Mouse (Mus musculus) monocyte, adult 2 months (primary cell): Measurements from ENCODE around the gene Olfr482.

ENCODE experiments used
- DNase-seq, 2 experiments: peaks; one replicate each; pipeline ENCODE4 v3.0.0; 2022; ENCODE audit warnings: low spot score in 2 of 2, low read depth in 1 of 2

The Olfr482 gene

DNA sequence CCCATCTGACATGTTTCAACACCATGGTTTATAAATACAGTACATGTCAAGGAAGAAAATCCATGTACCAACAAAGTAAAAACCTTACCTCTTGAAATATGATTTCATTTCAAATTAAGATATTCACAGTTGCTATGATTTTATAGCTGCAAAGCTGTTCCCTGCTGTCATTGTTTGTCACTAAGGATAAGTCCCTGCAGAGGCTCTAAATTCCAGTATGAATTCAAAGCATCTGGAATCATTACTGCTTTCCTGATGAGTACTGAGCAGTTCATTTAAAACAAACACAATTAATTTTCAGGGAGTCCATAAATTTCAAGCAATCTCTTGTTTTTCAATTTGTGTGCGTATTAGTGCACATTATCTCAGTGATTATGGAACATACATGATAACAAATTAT is at the start of gene Olfr482:
TSS of gene Olfr482 (minus strand) at position 101 of the 400 bp plus-strand sequence.
- no peak for DNase-seq

DNA sequence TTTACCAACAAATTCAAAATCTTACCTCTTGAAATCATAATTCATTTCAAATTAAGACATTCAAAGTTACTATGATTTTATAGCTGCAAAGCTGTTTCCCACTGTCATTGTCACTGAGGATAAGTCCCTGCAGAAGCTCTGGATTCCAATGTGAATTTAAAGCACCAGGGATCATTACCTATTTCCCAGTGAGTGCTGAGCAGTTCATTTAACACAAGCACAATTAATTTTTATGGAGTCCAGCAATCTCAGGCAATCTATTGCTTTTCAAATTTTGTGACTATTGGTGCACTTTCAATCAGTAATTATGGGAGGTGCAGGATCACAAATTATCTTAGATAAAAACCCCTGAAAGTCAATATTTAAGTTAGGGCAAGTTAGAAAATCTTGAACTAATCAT is 30.0 kb upstream of the Olfr482 start, which contains the start of gene Olfr484:
TSS of gene Olfr484 (minus strand) at position 101 of the 400 bp plus-strand sequence.
- no peak for DNase-seq

- DNase-seq: no peak
Observed at GRCm38 (mm10) chr7:108121416-108121815, 24.0 kb upstream of the Olfr482 start.

GRCm38 (mm10) chr7:108120681-108121080 is 23.3 kb upstream of the Olfr482 start:
- no peak for DNase-seq

GRCm38 (mm10) chr7:108100549-108100948 is 3.2 kb upstream of the Olfr482 start, which contains the start of gene Olfr483:
TSS of gene Olfr483 (plus strand) at chr7:108100849.
- DNase-seq: no peak

- DNase-seq: no peak
Observed at GRCm38 (mm10) chr7:108079555-108079954, 17.8 kb downstream of the Olfr482 start, which contains the start of gene Olfr481. TSS of gene Olfr481 (plus strand) at chr7:108079855.

- DNase-seq: no peak
Observed at GRCm38 (mm10) chr7:108067246-108067645, 30.1 kb downstream of the Olfr482 start, which contains the start of gene Olfr480. TSS of gene Olfr480 (minus strand) at chr7:108067346.

GRCm38 (mm10) chr7:108050393-108050792 is 47.0 kb downstream of the Olfr482 start, which contains the start of gene Olfr479:
TSS of gene Olfr479 (plus strand) at chr7:108050693.
- no peak for DNase-seq
